Mouse (Mus musculus): ENCODE results near the gene Chst13.
A peak's percentile ranks its signal among the peaks of the same experiment; 100 is the strongest.

DNA sequence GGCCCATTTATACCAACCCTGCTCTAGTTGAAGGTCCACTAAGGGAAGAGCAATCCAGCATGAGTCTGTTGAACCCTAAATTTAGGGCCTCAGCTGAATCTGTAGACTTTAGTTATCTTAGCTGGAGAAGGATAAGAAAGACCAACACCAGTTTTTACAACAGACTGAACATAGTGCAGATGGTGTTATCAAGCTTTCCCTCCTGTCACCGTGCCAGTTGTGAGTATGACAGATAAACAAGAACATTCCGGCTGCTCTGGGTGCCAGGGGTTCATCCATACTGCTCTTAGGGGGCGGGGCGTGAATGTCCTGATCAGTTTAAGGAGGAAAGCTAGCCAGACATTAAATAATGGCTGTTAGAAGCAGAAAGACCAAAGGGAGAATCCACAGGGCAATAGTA is 49.7 kb upstream of the Chst13 start:
- TF ChIP-seq CTCF (IDR thresholded peaks at IDR 0.05; ENCODE audit: low read depth) (no peak), EP300 (IDR thresholded peaks at IDR 0.05; ENCODE audit: low read depth) (peak; percentile 86)

Data from liver, postnatal 0 days (tissue).